Mouse (Mus musculus): ENCODE data around the gene Cfap52. TPM values are rescaled to one million over a fixed set of nuclear protein-coding genes. Genes with fewer than 3 reads are reported as not detected.

Gene Cfap52
- polyA plus RNA-seq, 1 experiment = 76.9 TPM

- no peak for TF ChIP-seq POLR2A (IDR thresholded peaks at IDR 0.05; ENCODE audit: control insufficient read depth, low read depth, low read length)
- no peak for TF ChIP-seq CTCF (IDR thresholded peaks at IDR 0.05; ENCODE audit: control insufficient read depth, insufficient read depth, insufficient replicate concordance, low read depth, low read length)
- Histone ChIP-seq H3K4me1 (ENCODE audit: control insufficient read depth, insufficient read depth, low read length) (peaks cover 13% of the 10 kb centered on the region), H3K27ac (ENCODE audit: control insufficient read depth, insufficient read depth, low read depth, low read length) (no peak overlapping the region), H3K36me3 (ENCODE audit: control insufficient read depth, insufficient read depth, low read length) (peaks cover 1% of the 10 kb centered on the region; the same call in 1 of the 2 replicates), H3K27me3 (ENCODE audit: control insufficient read depth, insufficient read depth, low read length) (no peaks in the 10 kb centered on the region), H3K4me3 (ENCODE audit: control insufficient read depth, low read depth, low read length) (no peak overlapping the region)
Measured at GRCm38 (mm10) chr11:67920226-67920960, 45.1 kb downstream of the Cfap52 start.

DNA sequence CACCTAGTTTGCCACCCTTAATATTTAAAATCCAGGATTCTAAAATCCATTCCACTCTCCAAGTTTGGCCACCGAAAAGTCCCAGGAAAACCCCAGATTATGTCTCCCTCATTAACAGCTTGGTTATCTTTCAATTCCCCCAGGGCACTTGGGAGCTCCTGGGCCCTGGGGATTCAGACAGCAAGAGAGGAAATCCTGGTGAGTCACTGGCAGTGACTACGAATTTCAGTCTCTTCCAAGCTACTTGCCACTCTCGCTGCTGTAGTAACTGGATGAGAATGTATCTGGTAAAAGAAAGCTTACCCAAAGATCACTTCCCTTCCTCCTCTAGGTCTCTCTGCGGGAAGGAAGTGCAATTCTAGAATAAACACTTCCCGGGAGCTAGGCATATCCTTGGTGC lies 45.9 kb downstream of the Cfap52 start:
- Histone ChIP-seq H3K4me3 (ENCODE audit: control insufficient read depth, low read depth, low read length) (no peak overlapping the region), H3K27me3 (ENCODE audit: control insufficient read depth, insufficient read depth, low read length) (no peaks in the 10 kb centered on the region), H3K36me3 (ENCODE audit: control insufficient read depth, insufficient read depth, low read length) (no peaks in the 10 kb centered on the region), H3K4me1 (ENCODE audit: control insufficient read depth, insufficient read depth, low read length) (peaks cover 13% of the 10 kb centered on the region), H3K27ac (ENCODE audit: control insufficient read depth, insufficient read depth, low read depth, low read length) (no peak overlapping the region)
- TF ChIP-seq CTCF (IDR thresholded peaks at IDR 0.05; ENCODE audit: control insufficient read depth, insufficient read depth, insufficient replicate concordance, low read depth, low read length) (no peak), POLR2A (IDR thresholded peaks at IDR 0.05; ENCODE audit: control insufficient read depth, low read depth, low read length) (no peak)

- Histone ChIP-seq H3K4me3 (ENCODE audit: control insufficient read depth, low read depth, low read length) (peak overlapping the region; percentile 34; the same call in 1 of the 2 replicates), H3K36me3 (ENCODE audit: control insufficient read depth, insufficient read depth, low read length) (no peaks in the 10 kb centered on the region), H3K4me1 (ENCODE audit: control insufficient read depth, insufficient read depth, low read length) (peaks cover 6% of the 10 kb centered on the region), H3K27me3 (ENCODE audit: control insufficient read depth, insufficient read depth, low read length) (no peaks in the 10 kb centered on the region), H3K27ac (ENCODE audit: control insufficient read depth, insufficient read depth, low read depth, low read length) (peak overlapping the region; percentile 49)
- TF ChIP-seq CTCF (IDR thresholded peaks at IDR 0.05; ENCODE audit: control insufficient read depth, insufficient read depth, insufficient replicate concordance, low read depth, low read length) (no peak), POLR2A (IDR thresholded peaks at IDR 0.05; ENCODE audit: control insufficient read depth, low read depth, low read length) (no peak)
Measured at GRCm38 (mm10) chr11:67917126-67917525, 48.3 kb downstream of the Cfap52 start.

GRCm38 (mm10) chr11:67911074-67911473 lies 54.4 kb downstream of the Cfap52 start:
- Histone ChIP-seq H3K4me3 (ENCODE audit: control insufficient read depth, low read depth, low read length) (no peak overlapping the region), H3K27ac (ENCODE audit: control insufficient read depth, insufficient read depth, low read depth, low read length) (no peak overlapping the region)
- TF ChIP-seq POLR2A (IDR thresholded peaks at IDR 0.05; ENCODE audit: control insufficient read depth, low read depth, low read length) = no peak

GRCm38 (mm10) chr11:67903756-67904155 lies 61.7 kb downstream of the Cfap52 start:
- H3K27me3 ChIP-seq (ENCODE audit: control insufficient read depth, insufficient read depth, low read length) = no peaks in the 10 kb centered on the region
- no peak overlapping the region for H3K27ac ChIP-seq (ENCODE audit: control insufficient read depth, insufficient read depth, low read depth, low read length)
- H3K4me3 ChIP-seq (ENCODE audit: control insufficient read depth, low read depth, low read length) = no peak overlapping the region
- no peak for TF ChIP-seq POLR2A (IDR thresholded peaks at IDR 0.05; ENCODE audit: control insufficient read depth, low read depth, low read length)
- TF ChIP-seq CTCF (IDR thresholded peaks at IDR 0.05; ENCODE audit: control insufficient read depth, insufficient read depth, insufficient replicate concordance, low read depth, low read length) = no peak
- no peaks in the 10 kb centered on the region for H3K36me3 ChIP-seq (ENCODE audit: control insufficient read depth, insufficient read depth, low read length)
- no peaks in the 10 kb centered on the region for H3K4me1 ChIP-seq (ENCODE audit: control insufficient read depth, insufficient read depth, low read length)

More at GRCm38 (mm10) chr11:67911074-67911473, 54.4 kb downstream of the Cfap52 start:
- Histone ChIP-seq H3K4me1 (ENCODE audit: control insufficient read depth, insufficient read depth, low read length) (no peaks in the 10 kb centered on the region), H3K27me3 (ENCODE audit: control insufficient read depth, insufficient read depth, low read length) (no peaks in the 10 kb centered on the region), H3K36me3 (ENCODE audit: control insufficient read depth, insufficient read depth, low read length) (no peaks in the 10 kb centered on the region)

GRCm38 (mm10) chr11:67897064-67897560 lies 68.3 kb downstream of the Cfap52 start:
- no peaks in the 10 kb centered on the region for H3K27me3 ChIP-seq (ENCODE audit: control insufficient read depth, insufficient read depth, low read length)
- H3K4me3 ChIP-seq (ENCODE audit: control insufficient read depth, low read depth, low read length) = no peak overlapping the region
- no peaks in the 10 kb centered on the region for H3K36me3 ChIP-seq (ENCODE audit: control insufficient read depth, insufficient read depth, low read length)
- peaks cover 4% of the 10 kb centered on the region for H3K4me1 ChIP-seq (ENCODE audit: control insufficient read depth, insufficient read depth, low read length)
- TF ChIP-seq POLR2A (IDR thresholded peaks at IDR 0.05; ENCODE audit: control insufficient read depth, low read depth, low read length) = no peak
- peak; percentile 80; the same call in 1 of the 2 replicates for TF ChIP-seq CTCF (IDR thresholded peaks at IDR 0.05; ENCODE audit: control insufficient read depth, insufficient read depth, insufficient replicate concordance, low read depth, low read length)
- H3K27ac ChIP-seq (ENCODE audit: control insufficient read depth, insufficient read depth, low read depth, low read length) = no peak overlapping the region

DNA sequence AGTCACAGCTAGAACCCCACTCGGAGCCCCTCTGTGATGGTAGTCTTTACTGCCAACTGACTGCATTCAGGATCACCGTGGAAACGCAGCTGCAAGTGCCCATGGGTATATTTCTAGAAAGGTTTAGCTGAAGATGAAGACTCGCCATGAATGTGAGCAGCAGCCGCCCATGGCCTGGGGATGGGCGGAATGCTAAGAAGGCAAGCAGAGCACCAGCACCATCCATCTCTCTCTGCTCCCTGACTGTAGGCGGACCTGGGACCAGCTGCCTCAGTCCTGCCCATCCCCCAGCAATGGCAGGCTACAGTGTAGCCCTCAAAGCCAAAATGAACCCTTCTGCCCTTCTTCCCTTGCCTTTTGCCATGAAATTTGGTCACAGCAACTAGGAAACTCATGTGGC lies 69.8 kb downstream of the Cfap52 start:
- H3K27me3 ChIP-seq (ENCODE audit: control insufficient read depth, insufficient read depth, low read length) = no peaks in the 10 kb centered on the region
- H3K36me3 ChIP-seq (ENCODE audit: control insufficient read depth, insufficient read depth, low read length) = no peaks in the 10 kb centered on the region

More for the DNA sequence above, 69.8 kb downstream of the Cfap52 start:
- no peak overlapping the region for H3K27ac ChIP-seq (ENCODE audit: control insufficient read depth, insufficient read depth, low read depth, low read length)
- H3K4me1 ChIP-seq (ENCODE audit: control insufficient read depth, insufficient read depth, low read length) = peaks cover 4% of the 10 kb centered on the region
- H3K4me3 ChIP-seq (ENCODE audit: control insufficient read depth, low read depth, low read length) = no peak overlapping the region
- no peak for TF ChIP-seq CTCF (IDR thresholded peaks at IDR 0.05; ENCODE audit: control insufficient read depth, insufficient read depth, insufficient replicate concordance, low read depth, low read length)
- no peak for TF ChIP-seq POLR2A (IDR thresholded peaks at IDR 0.05; ENCODE audit: control insufficient read depth, low read depth, low read length)

Data from testis, adult 2 months (tissue).